Mouse (Mus musculus): ENCODE measurements at regions not wholly inside any gene's neighbourhood (a gene's known extent, or its start where the extent isn't known, plus 50 kb on each side); places are given as distances from the start of the nearest gene placed in this dataset.
"Not testable (repeated sequence)": the region's sequence is repeated elsewhere in the genome, so short reads cannot be mapped to it uniquely, and the experiment has no call there.

GRCm38 (mm10) chr2:78274122-78274521 lies 327.9 kb upstream of the Cwc22 start:
- Histone ChIP-seq H3K9ac (ENCODE audit: low read depth, low read length) (no peak overlapping the region), H3K4me2 (replicated peaks; ENCODE audit: low read depth) (no peak overlapping the region), H3K27ac (ENCODE audit: low read depth, low read length) (no peak overlapping the region), H3K9me3 (ENCODE audit: control insufficient read depth) (no peaks in the 10 kb centered on the region), H3K27me3 (replicated peaks; ENCODE audit: control insufficient read depth, insufficient read depth, low read length) (no peaks in the 10 kb centered on the region), H3K4me1 (replicated peaks; ENCODE audit: control insufficient read depth, insufficient read depth, low read length) (no peaks in the 10 kb centered on the region), H3K36me3 (ENCODE audit: control insufficient read depth, insufficient read depth) (no peaks in the 10 kb centered on the region), H3K4me3 (ENCODE audit: low read depth, low read length) (no peak overlapping the region)
- 84% methylated on average over 5 of the region's 5 CpGs for WGBS
- no peak for ATAC-seq
- TF ChIP-seq CTCF (IDR thresholded peaks at IDR 0.05; ENCODE audit: low read depth): no peak

DNA sequence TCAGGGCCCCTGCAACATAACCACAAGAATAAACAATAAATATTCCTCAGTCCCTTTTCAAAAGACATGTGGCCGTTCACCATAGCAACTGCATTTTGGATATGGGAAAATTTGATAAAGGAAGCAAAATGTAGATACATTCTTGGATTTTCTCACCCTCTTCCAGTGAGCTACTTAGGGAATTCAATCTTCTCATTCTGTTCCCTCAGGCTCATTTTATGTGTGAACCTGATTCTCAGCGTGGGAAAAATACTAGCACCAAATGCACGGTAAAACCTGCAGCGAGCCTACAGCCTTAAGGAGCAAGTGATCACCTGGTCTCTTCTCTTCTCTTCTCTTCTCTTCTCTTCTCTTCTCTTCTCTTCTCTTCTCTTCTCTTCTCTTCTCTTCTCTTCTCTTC lies 322.5 kb upstream of the Cwc22 start:
- Histone ChIP-seq H3K4me3 (ENCODE audit: low read depth, low read length) (no peak overlapping the region), H3K4me1 (replicated peaks; ENCODE audit: control insufficient read depth, insufficient read depth, low read length) (no peaks in the 10 kb centered on the region), H3K9me3 (ENCODE audit: control insufficient read depth) (no peaks in the 10 kb centered on the region), H3K36me3 (ENCODE audit: control insufficient read depth, insufficient read depth) (no peaks in the 10 kb centered on the region), H3K9ac (ENCODE audit: low read depth, low read length) (no peak overlapping the region), H3K27ac (ENCODE audit: low read depth, low read length) (no peak overlapping the region), H3K4me2 (replicated peaks; ENCODE audit: low read depth) (no peak overlapping the region), H3K27me3 (replicated peaks; ENCODE audit: control insufficient read depth, insufficient read depth, low read length) (no peaks in the 10 kb centered on the region)
- no peak for TF ChIP-seq CTCF (IDR thresholded peaks at IDR 0.05; ENCODE audit: low read depth)
- ATAC-seq: no peak
- WGBS: 89% methylated on average over 4 of the region's 4 CpGs

DNA sequence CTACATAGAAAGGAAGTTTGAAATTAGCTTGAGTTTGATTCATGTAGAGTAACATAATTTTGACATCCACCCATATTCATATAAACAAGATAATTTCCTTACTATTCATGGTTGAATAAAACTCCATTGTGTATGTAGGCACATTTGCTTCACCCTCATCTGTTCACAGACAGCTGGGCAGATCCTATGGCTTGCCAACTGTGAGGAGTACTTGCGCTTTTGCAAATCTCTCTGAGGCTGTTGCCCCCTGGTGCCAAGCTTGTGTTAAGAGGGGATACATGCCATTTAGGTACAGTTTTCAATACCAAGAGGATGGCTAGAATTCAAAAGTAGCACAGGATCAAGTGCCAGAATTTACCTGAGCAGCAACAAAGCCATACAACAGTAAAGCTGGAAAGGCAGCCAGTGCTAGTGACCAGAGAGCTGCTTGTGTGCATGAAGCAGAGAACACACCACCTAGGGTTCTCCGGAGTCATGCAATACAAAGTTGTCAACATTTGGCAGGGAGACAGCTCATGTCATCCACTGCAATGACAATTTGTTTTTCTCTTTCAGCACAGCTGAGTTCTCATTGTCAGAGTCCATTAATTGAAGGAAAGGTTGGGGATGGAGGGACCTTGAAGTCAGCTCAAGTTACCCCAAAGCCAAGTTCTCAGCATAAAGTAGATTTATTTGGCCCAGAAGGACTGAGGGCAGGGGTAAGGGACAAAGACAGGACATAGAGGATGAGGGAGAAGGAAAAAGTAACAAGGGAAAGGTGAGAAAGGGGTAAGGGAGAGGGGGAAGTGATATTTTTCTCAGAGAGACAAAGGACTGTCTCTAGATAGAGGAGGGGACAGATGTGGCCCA lies 321.6 kb upstream of the Cwc22 start:
- H3K9ac ChIP-seq (ENCODE audit: low read depth, low read length): no peak overlapping the region
- no peaks in the 10 kb centered on the region for H3K27me3 ChIP-seq (replicated peaks; ENCODE audit: control insufficient read depth, insufficient read depth, low read length)
- WGBS: 93% methylated on average over 2 of the region's 2 CpGs
- no peak for ATAC-seq
- H3K27ac ChIP-seq (ENCODE audit: low read depth, low read length): no peak overlapping the region
- no peak for TF ChIP-seq CTCF (IDR thresholded peaks at IDR 0.05; ENCODE audit: low read depth)
- no peaks in the 10 kb centered on the region for H3K4me1 ChIP-seq (replicated peaks; ENCODE audit: control insufficient read depth, insufficient read depth, low read length)
- no peaks in the 10 kb centered on the region for H3K9me3 ChIP-seq (ENCODE audit: control insufficient read depth)
- no peak overlapping the region for H3K4me3 ChIP-seq (ENCODE audit: low read depth, low read length)
- H3K4me2 ChIP-seq (replicated peaks; ENCODE audit: low read depth): no peak overlapping the region
- no peaks in the 10 kb centered on the region for H3K36me3 ChIP-seq (ENCODE audit: control insufficient read depth, insufficient read depth)

DNA sequence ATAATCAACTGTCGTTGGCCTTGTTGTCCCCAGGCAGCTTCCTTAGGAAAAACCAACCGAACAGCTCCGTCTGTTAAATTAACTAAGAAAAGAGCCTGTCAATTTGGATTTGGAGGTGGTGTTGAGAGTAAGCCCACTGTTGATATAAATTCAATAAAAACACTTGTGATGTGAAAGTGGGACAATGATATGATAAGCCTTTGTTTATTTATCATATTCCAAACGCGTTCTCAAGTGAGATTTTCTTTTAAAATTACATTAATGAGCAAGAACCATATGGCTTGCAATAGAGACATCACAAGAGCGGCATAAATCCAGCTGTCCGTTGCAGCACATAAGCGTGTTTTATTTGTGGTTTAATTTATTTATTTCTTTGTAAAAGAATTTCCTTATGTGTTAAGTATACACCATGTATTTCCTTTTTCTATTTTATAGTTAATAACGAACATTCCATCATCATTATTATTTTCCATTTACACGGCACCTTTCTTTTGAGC lies 307.5 kb upstream of the Cwc22 start:
- no peaks in the 10 kb centered on the region for H3K36me3 ChIP-seq (ENCODE audit: control insufficient read depth, insufficient read depth)
- no peaks in the 10 kb centered on the region for H3K27me3 ChIP-seq (replicated peaks; ENCODE audit: control insufficient read depth, insufficient read depth, low read length)
- H3K9ac ChIP-seq (ENCODE audit: low read depth, low read length): no peak overlapping the region
- H3K4me1 ChIP-seq (replicated peaks; ENCODE audit: control insufficient read depth, insufficient read depth, low read length): no peaks in the 10 kb centered on the region
- no peak for ATAC-seq
- WGBS: 69% methylated on average over 10 of the region's 10 CpGs
- H3K27ac ChIP-seq (ENCODE audit: low read depth, low read length): no peak overlapping the region
- H3K4me2 ChIP-seq (replicated peaks; ENCODE audit: low read depth): no peak overlapping the region
- no peak for TF ChIP-seq CTCF (IDR thresholded peaks at IDR 0.05; ENCODE audit: low read depth)
- no peak overlapping the region for H3K4me3 ChIP-seq (ENCODE audit: low read depth, low read length)
- no peaks in the 10 kb centered on the region for H3K9me3 ChIP-seq (ENCODE audit: control insufficient read depth)

- no peaks in the 10 kb centered on the region for H3K27me3 ChIP-seq (replicated peaks; ENCODE audit: control insufficient read depth, insufficient read depth, low read length)
- 50% methylated on average over 5 of the region's 5 CpGs for WGBS
- no peak overlapping the region for H3K4me3 ChIP-seq (ENCODE audit: low read depth, low read length)
- no peak overlapping the region for H3K9ac ChIP-seq (ENCODE audit: low read depth, low read length)
- H3K4me2 ChIP-seq (replicated peaks; ENCODE audit: low read depth): no peak overlapping the region
- H3K4me1 ChIP-seq (replicated peaks; ENCODE audit: control insufficient read depth, insufficient read depth, low read length): no peaks in the 10 kb centered on the region
- no peaks in the 10 kb centered on the region for H3K36me3 ChIP-seq (ENCODE audit: control insufficient read depth, insufficient read depth)
- no peak for TF ChIP-seq CTCF (IDR thresholded peaks at IDR 0.05; ENCODE audit: low read depth)
- H3K9me3 ChIP-seq (ENCODE audit: control insufficient read depth): no peaks in the 10 kb centered on the region
- no peak for ATAC-seq
- no peak overlapping the region for H3K27ac ChIP-seq (ENCODE audit: low read depth, low read length)
Observed at GRCm38 (mm10) chr2:78246354-78246753, 300.2 kb upstream of the Cwc22 start.

DNA sequence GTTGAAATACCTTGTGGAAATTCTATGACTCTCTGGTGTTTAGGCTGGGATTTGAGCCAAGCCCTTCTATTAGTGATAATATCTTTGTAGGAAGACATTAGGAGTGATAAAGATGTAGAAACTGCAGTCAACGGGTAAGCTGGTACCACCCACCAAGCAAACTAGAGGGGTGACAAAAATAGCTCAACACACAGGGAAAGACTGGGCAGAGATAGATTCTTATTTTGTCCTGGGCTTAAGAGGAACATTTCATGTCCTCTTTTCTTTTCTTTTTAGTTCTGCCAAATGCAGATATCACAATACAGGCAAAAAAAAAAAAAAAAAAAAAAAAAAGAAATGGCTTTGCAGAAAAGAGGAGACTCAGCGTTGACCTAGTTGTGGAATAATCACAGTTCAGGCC lies 294.1 kb upstream of the Cwc22 start:
- Histone ChIP-seq H3K9ac (ENCODE audit: low read depth, low read length) (no peak overlapping the region), H3K27ac (ENCODE audit: low read depth, low read length) (no peak overlapping the region), H3K36me3 (ENCODE audit: control insufficient read depth, insufficient read depth) (no peaks in the 10 kb centered on the region), H3K27me3 (replicated peaks; ENCODE audit: control insufficient read depth, insufficient read depth, low read length) (no peaks in the 10 kb centered on the region), H3K9me3 (ENCODE audit: control insufficient read depth) (no peaks in the 10 kb centered on the region), H3K4me2 (replicated peaks; ENCODE audit: low read depth) (no peak overlapping the region), H3K4me1 (replicated peaks; ENCODE audit: control insufficient read depth, insufficient read depth, low read length) (no peaks in the 10 kb centered on the region), H3K4me3 (ENCODE audit: low read depth, low read length) (no peak overlapping the region)
- ATAC-seq: no peak
- 41% methylated on average over 2 of the region's 2 CpGs for WGBS
- no peak for TF ChIP-seq CTCF (IDR thresholded peaks at IDR 0.05; ENCODE audit: low read depth)

- H3K27ac ChIP-seq (ENCODE audit: low read depth, low read length); H3K4me3 ChIP-seq (ENCODE audit: low read depth, low read length); H3K9ac ChIP-seq (ENCODE audit: low read depth, low read length); H3K9me3 ChIP-seq (ENCODE audit: control insufficient read depth); H3K4me1 ChIP-seq (replicated peaks; ENCODE audit: control insufficient read depth, insufficient read depth, low read length); H3K4me2 ChIP-seq (replicated peaks; ENCODE audit: low read depth); H3K27me3 ChIP-seq (replicated peaks; ENCODE audit: control insufficient read depth, insufficient read depth, low read length); ATAC-seq; H3K36me3 ChIP-seq (ENCODE audit: control insufficient read depth, insufficient read depth): not testable (repeated sequence)
- WGBS: 87% methylated on average over 4 of the region's 4 CpGs
Observed at GRCm38 (mm10) chr2:78225383-78226100, 279.4 kb upstream of the Cwc22 start.

All from intestine, postnatal 0 days (tissue).